In genomic region chr2:156488166-156488814, GRCm38 (mm10) we compare ENCODE assay signal across 10 mouse cellular contexts. TPM values are rescaled to one million over a fixed set of nuclear protein-coding genes. Genes with fewer than 3 reads are reported as not detected.
A peak's percentile ranks its signal among the peaks of the same experiment; 100 is the strongest.
DNase-seq lines count a peak whose midpoint lies in the region; ATAC-seq and TF ChIP-seq lines count a peak whose summit lies in the region.
"Had no signal": no experiment of that assay in that cellular context is flagged by ENCODE, and none has a peak within 500 bp of the region (broad histone marks: within the 10 kb centered on the region; RNA-seq: fewer than 3 reads in every experiment).

No protein-coding gene starts in this region.

- H3K27ac ChIP-seq in forebrain, embryonic 11.5 days (ENCODE audit: low read depth, low read length): no peak overlapping the region
- no peak overlapping the region for H3K27ac ChIP-seq in forebrain, postnatal 0 days (ENCODE audit: low read depth, low read length)
- H3K27ac ChIP-seq in embryonic facial prominence, embryonic 10.5 days (replicated peaks): 0 out of 2 replicates have a peak overlapping the region, but pooled peaks have one; percentile 31
- H3K27ac ChIP-seq: embryonic facial prominence, embryonic 15.5 days; limb, embryonic 12.5 days had no signal

- no peaks in the 10 kb centered on the region for H3K36me3 ChIP-seq in forebrain, embryonic 11.5 days (ENCODE audit: control insufficient read depth, insufficient read depth, low read length)
- no peaks in the 10 kb centered on the region for H3K36me3 ChIP-seq in forebrain, postnatal 0 days (ENCODE audit: insufficient read depth)
- peaks cover 11% of the 10 kb centered on the region; the same call in 1 of the 2 replicates for H3K36me3 ChIP-seq in embryonic facial prominence, embryonic 10.5 days (replicated peaks)
- H3K36me3 ChIP-seq: embryonic facial prominence, embryonic 15.5 days; limb, embryonic 12.5 days had no signal

- no peak for DNase-seq in forebrain, embryonic 11.5 days (ENCODE audit: low spot score)
- no peak for DNase-seq in forebrain, postnatal 0 days
- DNase-seq in ovary, adult 18-20 months (ENCODE audit: low spot score): peak; percentile 38
- no peak for DNase-seq in ovary, postnatal 14 days (ENCODE audit: low spot score)
- no peak for DNase-seq in embryonic facial prominence, embryonic 10.5 days (ENCODE audit: low spot score)
- peak; percentile 49 for DNase-seq in skeletal muscle tissue, adult 2 months (ENCODE audit: low read depth, low spot score)
- DNase-seq in frontal cortex, postnatal 10 days (ENCODE audit: low spot score in 2 of 2): no peak

- no peaks in the 10 kb centered on the region for H3K27me3 ChIP-seq in forebrain, embryonic 11.5 days (ENCODE audit: control insufficient read depth, insufficient read depth, low read length)
- H3K27me3 ChIP-seq in forebrain, postnatal 0 days (ENCODE audit: insufficient read depth, low read length): no peaks in the 10 kb centered on the region
- peaks cover 16% of the 10 kb centered on the region; the same call in 1 of the 2 replicates for H3K27me3 ChIP-seq in embryonic facial prominence, embryonic 10.5 days (replicated peaks; ENCODE audit: low read depth, poor library complexity, severe bottlenecking)
- H3K27me3 ChIP-seq: embryonic facial prominence, embryonic 15.5 days had no signal

- 73% methylated on average over 8 of the region's 8 CpGs for whole genome bisulfite sequencing in forebrain, embryonic 11.5 days
- 67% methylated on average over 8 of the region's 8 CpGs for WGBS in forebrain, postnatal 0 days
- whole genome bisulfite sequencing in embryonic facial prominence, embryonic 10.5 days: 73% methylated on average over 8 of the region's 8 CpGs

- no peak for ATAC-seq in forebrain, embryonic 11.5 days (replicated peaks; ENCODE audit: low FRiP score)
- ATAC-seq in forebrain, postnatal 0 days: no peak
- ATAC-seq in erythroid progenitor cell, adult 5-6 weeks (replicated peaks; ENCODE audit: low FRiP score, poor library complexity, severe bottlenecking): no peak

- no peak for TF ChIP-seq CTCF in forebrain, postnatal 0 days (IDR thresholded peaks at IDR 0.05; ENCODE audit: low read depth)

- H3K9ac ChIP-seq in forebrain, embryonic 11.5 days (ENCODE audit: low read length): 0 out of 2 replicates have a peak overlapping the region, but pooled peaks have one; percentile 12
- no peak overlapping the region for H3K9ac ChIP-seq in forebrain, postnatal 0 days
- H3K9ac ChIP-seq: embryonic facial prominence, embryonic 15.5 days; limb, embryonic 12.5 days had no signal

- H3K9me3 ChIP-seq in forebrain, embryonic 11.5 days (ENCODE audit: control insufficient read depth, low read length): no peaks in the 10 kb centered on the region
- H3K9me3 ChIP-seq in forebrain, postnatal 0 days (ENCODE audit: low read length): no peaks in the 10 kb centered on the region
- H3K9me3 ChIP-seq in embryonic facial prominence, embryonic 10.5 days: peaks cover 14% of the 10 kb centered on the region; the same call in 1 of the 2 replicates
- H3K9me3 ChIP-seq: embryonic facial prominence, embryonic 15.5 days; limb, embryonic 12.5 days had no signal

- no peak overlapping the region for H3K4me2 ChIP-seq in forebrain, embryonic 11.5 days (ENCODE audit: low read depth, low read length, severe bottlenecking)
- H3K4me2 ChIP-seq in forebrain, postnatal 0 days (ENCODE audit: low read depth): no peak overlapping the region
- H3K4me2 ChIP-seq: embryonic facial prominence, embryonic 15.5 days; limb, embryonic 12.5 days had no signal

- peaks cover 6% of the 10 kb centered on the region; the same call in 1 of the 2 replicates for H3K4me1 ChIP-seq in forebrain, embryonic 11.5 days (replicated peaks; ENCODE audit: control insufficient read depth, insufficient read depth, low read length)
- H3K4me1 ChIP-seq in forebrain, postnatal 0 days (ENCODE audit: insufficient read depth): 0 out of 2 replicates have a peak, but pooled peaks cover 6% of the 10 kb centered on the region
- peaks cover 28% of the 10 kb centered on the region for H3K4me1 ChIP-seq in embryonic facial prominence, embryonic 10.5 days
- H3K4me1 ChIP-seq: limb, embryonic 12.5 days had no signal

- H3K4me3 ChIP-seq in forebrain, embryonic 11.5 days (ENCODE audit: low read depth, low read length): no peak overlapping the region
- no peak overlapping the region for H3K4me3 ChIP-seq in forebrain, postnatal 0 days (ENCODE audit: low read depth, low read length)
- H3K4me3 ChIP-seq in embryonic facial prominence, embryonic 10.5 days: no peak overlapping the region
- H3K4me3 ChIP-seq: embryonic facial prominence, embryonic 15.5 days; limb, embryonic 12.5 days had no signal

RNA-seq across cellular contexts. Expression of gene Aar2, which starts 59.1 kb away (rescaled TPM):
- 45.9 and 50.0 TPM in 2 replicates for polyA plus RNA-seq in forebrain, embryonic 11.5 days (2014; fragmentation: Nextera tagmentation; extraction: Ambion mirVana)
- 46.7 and 50.1 TPM in 2 replicates for total RNA-seq in forebrain, postnatal 0 days (2014; rRNA removed)
- polyA plus RNA-seq in forebrain, postnatal 0 days (2015; fragmentation: Nextera tagmentation; extraction: Ambion mirVana): 37.1 and 43.7 TPM in 2 replicates
- 50.7 and 53.9 TPM in 2 replicates for polyA plus RNA-seq in embryonic facial prominence, embryonic 10.5 days (2016; fragmentation: Nextera tagmentation; extraction: Ambion mirVana)
- total RNA-seq in erythroid progenitor cell, adult 5-6 weeks (2015; ENCODE audit: low replicate concordance): 2.5 and 3.2 TPM in 2 replicates
- 1.2 and 3.6 TPM in 2 replicates for total RNA-seq in erythroid progenitor cell, adult 5-6 weeks (2017; ENCODE audit: low replicate concordance)

Comparison
In these comparisons a context has a peak if more than half of its experiments do, and no peak if none do; other contexts are left out.
1. DNase-seq: peak in ovary, adult 18-20 months (single experiment) and skeletal muscle tissue, adult 2 months (single experiment); none in forebrain, embryonic 11.5 days (single experiment), forebrain, postnatal 0 days (single experiment), ovary, postnatal 14 days (single experiment), embryonic facial prominence, embryonic 10.5 days (single experiment) and frontal cortex, postnatal 10 days (0 of 2).